Mouse (Mus musculus): ENCODE measurements around the gene Isoc2a.

The Isoc2a gene

GRCm38 (mm10) chr7:4915669-4916416 lies 38.9 kb downstream of the Isoc2a start:
- no peak for DNase-seq (ENCODE audit: low spot score in 2 of 2)

DNA sequence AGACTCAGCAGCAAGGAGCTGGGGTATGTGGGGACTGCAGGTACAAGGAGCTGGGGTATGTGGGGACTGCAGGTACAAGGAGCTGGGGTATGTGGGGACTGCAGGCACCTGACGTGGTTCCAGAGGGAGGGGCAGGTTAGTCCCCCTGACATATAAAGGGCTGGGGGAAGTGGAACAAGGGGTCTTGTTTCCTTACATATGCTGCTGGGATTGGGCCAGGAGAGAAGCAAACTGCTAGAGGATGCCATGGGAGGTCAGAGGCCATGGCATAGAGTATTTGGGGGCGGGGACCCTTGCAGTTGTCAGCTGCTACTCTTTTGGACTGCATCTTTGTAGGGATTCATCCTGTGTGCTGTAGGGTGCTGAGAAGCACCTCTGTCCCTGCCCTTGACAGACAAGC lies 40.5 kb downstream of the Isoc2a start:
- no peak for DNase-seq (ENCODE audit: low spot score in 2 of 2)

DNA sequence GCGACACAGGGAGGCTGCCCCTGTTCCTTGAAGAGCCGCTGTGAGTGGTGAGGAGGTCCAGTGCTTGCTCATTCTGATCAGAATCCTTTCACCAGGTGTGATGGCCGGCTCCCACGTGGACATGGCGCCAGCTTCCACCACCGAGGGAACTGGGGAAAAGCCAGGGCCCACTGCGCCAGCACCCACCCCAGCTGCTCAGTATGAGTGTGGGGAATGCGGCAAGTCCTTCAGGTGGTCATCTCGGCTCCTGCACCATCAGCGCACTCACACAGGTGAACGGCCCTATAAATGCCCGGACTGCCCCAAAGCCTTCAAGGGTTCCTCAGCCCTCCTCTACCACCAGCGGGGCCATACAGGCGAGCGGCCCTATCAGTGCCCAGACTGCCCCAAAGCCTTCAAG lies 41.7 kb downstream of the Isoc2a start:
- DNase-seq (ENCODE audit: low spot score in 2 of 2) = no peak

GRCm38 (mm10) chr7:4919096-4919495 lies 42.1 kb downstream of the Isoc2a start:
- no peak for DNase-seq (ENCODE audit: low spot score in 2 of 2)

DNA sequence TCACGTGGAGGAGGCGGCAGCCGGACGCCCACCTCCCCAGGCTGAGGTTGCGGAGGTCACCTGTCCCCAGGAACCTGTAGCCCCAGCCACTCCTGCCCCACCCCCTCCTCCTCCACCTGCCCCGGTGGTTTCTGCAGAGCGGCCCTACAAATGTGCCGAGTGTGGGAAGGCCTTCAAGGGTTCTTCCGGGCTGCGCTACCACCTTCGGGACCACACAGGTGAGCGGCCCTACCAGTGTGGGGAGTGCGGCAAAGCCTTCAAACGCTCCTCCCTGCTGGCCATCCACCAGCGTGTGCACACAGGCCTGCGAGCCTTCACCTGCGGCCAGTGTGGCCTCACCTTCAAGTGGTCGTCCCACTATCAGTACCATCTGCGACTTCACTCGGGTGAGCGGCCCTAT lies 43.0 kb downstream of the Isoc2a start:
- DNase-seq (ENCODE audit: low spot score in 2 of 2) = no peak

GRCm38 (mm10) chr7:4920496-4920895 lies 43.5 kb downstream of the Isoc2a start:
- no peak for DNase-seq (ENCODE audit: low spot score in 2 of 2)

DNA sequence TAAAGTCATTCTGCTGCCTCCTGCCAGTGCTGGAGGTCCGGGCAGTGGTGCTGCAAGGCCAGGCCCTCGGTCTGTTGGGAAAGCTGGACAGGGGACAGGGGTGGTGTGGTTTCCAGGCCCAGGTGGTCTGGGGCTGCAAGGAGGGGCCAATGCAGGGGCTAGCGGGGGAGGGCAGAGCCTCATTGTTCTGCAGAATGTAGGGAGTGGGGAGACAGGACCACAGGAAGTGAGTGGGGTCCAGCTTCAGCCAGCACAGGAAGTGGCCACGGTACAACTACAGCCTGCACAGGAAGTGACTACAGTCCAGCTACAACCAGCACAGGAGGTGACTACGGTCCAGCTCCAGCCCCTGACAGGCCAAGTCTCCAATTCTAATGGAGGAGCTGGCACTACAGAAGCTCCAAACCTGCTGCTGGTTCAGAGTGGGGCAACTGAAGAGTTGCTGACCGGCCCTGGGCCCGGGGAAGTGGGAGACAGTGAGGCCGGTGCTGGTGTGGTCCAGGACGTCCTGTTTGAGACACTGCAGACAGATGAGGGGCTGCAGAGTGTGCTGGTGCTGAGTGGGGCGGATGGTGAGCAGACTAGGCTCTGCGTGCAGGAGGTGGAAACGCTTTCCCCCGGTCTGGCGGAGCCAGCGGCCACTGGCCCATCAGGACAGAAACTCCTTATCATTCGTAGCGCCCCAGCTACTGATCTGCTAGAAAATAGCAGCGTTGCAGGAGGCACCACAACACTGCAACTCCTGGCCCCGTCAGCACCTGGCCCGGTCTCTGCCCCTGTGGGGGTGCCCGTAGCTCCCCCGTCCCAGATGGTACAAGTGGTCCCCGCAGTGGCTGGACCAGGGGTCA lies 44.2 kb downstream of the Isoc2a start:
- DNase-seq (ENCODE audit: low spot score in 2 of 2) = no peak

GRCm38 (mm10) chr7:4921824-4922482 lies 45.0 kb downstream of the Isoc2a start, which contains the start of gene Nat14:
TSS of gene Nat14 (plus strand) at chr7:4922028.
- DNase-seq (ENCODE audit: low spot score in 2 of 2) = no peak

- DNase-seq (ENCODE audit: low spot score in 2 of 2) = no peak
Measured at GRCm38 (mm10) chr7:4922508-4922907, 45.6 kb downstream of the Isoc2a start.

- DNase-seq (ENCODE audit: low spot score in 2 of 2) = no peak
Measured at GRCm38 (mm10) chr7:4922931-4923565, 46.1 kb downstream of the Isoc2a start.

DNA sequence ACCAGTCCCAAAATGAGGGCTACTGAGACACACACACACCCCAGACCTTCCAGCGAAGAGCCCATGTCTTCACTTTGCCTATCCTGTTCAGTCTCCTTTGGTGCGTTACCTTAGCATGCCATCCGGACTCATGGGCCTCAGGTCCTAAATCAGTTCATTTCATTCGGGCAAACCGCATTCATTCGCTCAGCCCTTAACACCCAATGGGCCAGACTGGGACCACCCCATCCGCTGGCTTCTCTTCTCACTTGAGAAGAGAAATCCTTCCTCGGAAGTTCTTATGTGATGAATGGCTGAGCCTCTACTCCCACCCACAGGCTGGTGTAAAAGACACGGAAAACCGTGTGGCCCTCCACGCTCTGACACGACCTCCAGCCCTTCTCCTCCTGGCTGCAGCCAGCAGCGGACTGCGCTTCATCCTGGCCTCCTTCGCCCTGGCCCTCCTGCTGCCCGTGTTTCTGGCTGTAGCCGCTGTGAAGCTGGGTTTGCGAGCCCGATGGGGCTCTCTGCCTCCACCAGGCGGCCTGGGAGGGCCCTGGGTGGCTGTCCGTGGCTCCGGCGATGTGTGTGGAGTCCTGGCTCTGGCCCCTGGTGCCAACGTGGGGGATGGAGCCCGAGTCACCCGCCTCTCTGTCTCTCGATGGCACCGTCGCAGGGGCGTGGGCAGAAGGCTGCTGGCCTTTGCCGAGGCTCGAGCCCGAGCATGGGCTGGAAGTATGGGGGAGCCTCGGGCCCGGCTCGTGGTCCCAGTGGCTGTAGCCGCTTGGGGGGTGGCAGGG lies 46.8 kb downstream of the Isoc2a start:
- DNase-seq (ENCODE audit: low spot score in 2 of 2) = peak in 1 of 2 experiments; percentile 21

- DNase-seq (ENCODE audit: low spot score in 2 of 2) = no peak
Measured at GRCm38 (mm10) chr7:4924483-4924882, 47.5 kb downstream of the Isoc2a start.

DNA sequence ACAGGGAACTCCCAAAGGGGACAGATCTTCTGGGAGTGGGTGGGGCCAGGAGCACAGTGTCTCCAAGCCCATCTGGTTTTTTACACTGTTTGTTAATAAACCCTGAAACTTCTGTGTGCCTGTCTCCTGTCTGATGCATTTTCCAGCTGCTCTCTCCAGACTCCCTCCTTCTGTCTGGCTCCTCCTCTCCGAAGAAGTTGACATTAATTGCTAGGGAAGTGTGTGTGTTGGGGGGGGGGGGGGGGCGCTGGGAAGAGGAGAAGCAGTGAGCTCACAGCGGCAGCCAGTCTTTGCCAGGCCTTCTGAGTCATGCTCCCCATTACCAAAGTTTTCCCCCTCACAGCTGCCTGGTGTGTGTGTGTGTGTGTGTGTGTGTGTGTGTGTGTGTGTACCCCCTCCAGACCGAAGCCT lies 47.9 kb downstream of the Isoc2a start:
- DNase-seq (ENCODE audit: low spot score in 2 of 2) = no peak

DNA sequence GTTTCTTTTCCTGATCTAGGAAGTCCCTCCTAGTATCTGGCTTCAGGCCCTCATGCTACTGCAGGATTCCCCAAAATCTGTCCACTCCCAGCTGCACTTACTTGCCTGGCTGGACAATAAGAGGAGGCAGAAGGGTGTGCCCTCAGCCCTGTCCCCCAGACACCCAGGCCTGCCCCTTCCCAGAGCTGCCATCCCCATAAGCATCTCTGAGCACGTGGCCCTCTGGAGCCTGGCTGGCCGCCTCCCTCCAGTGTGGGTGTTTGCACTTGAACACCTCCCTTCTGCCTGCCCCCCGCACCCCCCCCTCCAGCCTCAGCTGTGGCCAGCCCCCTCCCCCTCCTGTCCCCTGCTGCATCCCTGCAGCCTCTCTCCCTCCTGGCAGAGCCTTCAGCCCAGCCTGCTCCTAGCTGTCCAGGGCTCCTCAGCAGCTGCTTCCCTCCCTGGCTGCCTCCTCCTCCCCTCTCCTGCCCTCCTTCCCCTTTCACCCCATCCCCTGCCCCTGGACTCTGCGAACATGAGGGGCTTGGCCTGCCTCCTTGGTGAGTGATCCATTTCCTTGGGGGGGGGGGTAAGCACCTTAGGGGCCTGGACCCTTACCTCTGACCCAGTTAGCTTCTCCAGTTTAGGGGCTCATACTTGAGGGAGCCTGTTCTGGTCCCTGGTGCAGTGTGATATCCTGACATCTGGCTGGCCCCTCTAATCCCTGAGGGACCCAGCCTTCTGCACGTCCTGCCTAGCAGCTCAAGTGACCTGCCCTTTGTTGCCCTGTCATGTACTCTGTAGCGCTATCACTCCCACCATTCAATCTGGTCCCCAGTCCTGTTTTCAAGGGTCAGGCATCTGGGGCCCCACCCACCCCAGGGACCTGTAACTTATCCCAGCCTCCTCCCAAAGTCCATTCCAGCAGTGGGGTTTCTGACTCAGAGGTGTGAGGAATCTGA lies 48.8 kb downstream of the Isoc2a start, which contains the start of gene Ssc5d:
TSS of gene Ssc5d (plus strand) at position 345 of the 941 bp plus-strand sequence.
- DNase-seq (ENCODE audit: low spot score in 2 of 2) = no peak

- DNase-seq (ENCODE audit: low spot score in 2 of 2) = no peak
Measured at GRCm38 (mm10) chr7:4926849-4927248, 49.9 kb downstream of the Isoc2a start.

DNA sequence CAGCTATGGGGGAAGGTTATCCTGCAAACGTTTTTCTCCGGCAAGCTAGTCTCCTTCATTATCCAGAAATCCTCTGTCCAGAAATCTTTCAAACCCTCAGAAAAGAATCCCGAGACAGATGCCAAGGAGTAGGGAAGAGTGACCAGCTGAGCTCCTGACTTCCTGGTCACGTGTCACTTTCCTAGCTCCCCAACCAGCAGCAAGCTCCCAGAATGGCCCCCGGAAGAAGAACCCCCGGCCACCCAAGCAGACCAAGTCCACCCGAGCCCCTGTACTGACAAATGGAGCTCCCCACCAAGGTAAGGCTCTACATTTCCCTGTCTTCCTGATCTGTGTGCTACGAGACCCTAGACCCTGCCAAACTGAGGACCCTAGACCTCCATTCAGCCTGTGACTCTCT lies 50.8 kb downstream of the Isoc2a start:
- no peak for DNase-seq (ENCODE audit: low spot score in 2 of 2)

DNA sequence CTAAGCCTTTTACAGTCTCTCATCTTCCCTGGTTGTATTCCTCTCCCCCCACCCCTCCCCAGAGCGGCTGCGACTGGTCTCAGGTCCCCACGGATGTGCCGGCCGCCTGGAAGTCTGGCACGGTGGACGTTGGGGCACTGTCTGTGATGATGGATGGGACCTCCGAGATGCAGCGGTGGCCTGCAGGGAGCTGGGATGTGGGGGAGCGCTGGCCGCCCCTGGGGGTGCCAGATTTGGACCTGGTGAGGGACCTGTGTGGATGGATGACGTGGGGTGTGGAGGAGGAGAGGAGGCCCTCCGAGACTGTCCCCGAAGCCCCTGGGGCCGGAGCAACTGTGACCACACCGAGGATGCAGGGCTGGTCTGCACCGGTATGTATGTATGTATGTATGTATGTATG lies 51.4 kb downstream of the Isoc2a start:
- DNase-seq (ENCODE audit: low spot score in 2 of 2) = no peak

DNA sequence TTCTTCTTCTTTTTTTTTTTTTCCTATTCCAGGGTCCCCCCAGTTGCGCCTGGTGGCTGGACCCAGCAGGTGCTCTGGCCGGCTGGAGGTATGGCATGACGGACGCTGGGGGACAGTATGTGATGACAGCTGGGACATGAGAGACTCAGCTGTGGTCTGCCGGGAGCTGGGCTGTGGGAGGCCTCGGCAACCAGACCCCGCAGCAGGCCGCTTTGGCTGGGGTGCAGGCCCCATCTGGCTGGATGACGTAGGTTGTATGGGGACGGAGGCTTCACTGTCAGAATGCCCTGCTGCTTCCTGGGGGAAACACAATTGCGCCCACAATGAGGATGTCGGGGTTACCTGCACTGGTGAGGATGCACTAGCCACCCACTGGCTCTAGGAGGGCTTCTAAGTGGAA lies 56.1 kb downstream of the Isoc2a start:
- DNase-seq (ENCODE audit: low spot score in 2 of 2) = no peak

- DNase-seq (ENCODE audit: low spot score in 2 of 2) = no peak
Measured at GRCm38 (mm10) chr7:4934160-4934914, 57.4 kb downstream of the Isoc2a start.
